Mouse (Mus musculus): ENCODE data around the gene Vamp5. TPM values are rescaled to one million over a fixed set of nuclear protein-coding genes. Genes with fewer than 3 reads are reported as not detected.

Vamp5 gene
- polyA plus RNA-seq, 1 experiment from 2014 or later = 15.9 TPM

DNA sequence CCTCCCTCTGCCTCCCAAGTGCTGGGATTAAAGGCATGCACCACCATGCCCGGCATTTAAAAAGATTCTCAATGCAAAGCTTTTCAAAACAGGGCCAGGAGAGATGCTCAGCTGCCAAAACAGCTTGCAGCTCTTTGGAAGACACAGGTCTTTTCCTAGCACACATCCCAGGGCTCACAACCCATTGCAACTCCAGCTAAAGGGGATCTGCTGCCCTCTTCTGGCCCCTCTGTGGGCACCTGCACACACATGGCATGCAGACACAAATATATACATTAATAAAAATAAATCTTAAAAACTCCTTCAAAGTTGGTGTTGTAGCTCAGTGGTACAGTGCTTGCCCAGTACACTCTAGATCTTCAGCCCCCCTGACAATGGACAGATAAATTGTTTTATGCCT lies 29.7 kb upstream of the Vamp5 start:
- Histone ChIP-seq H3K27me3 (no peaks in the 10 kb centered on the region), H3K9ac (replicated peaks) (no peak overlapping the region), H3K4me2 (replicated peaks) (no peak overlapping the region), H3K36me3 (no peaks in the 10 kb centered on the region), H3K9me3 (no peaks in the 10 kb centered on the region), H3K4me1 (replicated peaks) (peaks cover 10% of the 10 kb centered on the region), H3K27ac (no peak overlapping the region), H3K4me3 (replicated peaks) (no peak overlapping the region)
- ATAC-seq = no peak
- 27% methylated on average over 1 of the region's 1 CpGs for WGBS

DNA sequence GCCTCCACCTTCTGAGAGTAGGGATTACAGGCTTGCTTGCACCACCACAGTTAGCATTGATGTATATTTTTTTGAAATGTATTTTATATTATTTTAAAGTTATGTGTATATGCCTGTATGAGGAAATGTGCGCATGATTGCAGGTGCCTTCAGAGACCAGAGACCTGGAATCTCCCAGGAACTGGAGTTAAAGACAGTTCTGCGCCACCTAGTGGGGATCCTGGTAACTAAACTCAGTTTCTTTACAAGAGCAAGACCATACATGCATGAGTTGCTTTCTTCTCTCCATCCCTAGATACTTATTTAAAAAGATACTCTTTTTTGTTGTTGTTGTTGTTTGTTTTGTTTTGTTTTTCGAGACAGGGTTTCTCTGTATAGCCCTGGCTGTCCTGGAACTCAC lies 29.3 kb upstream of the Vamp5 start:
- no peak for ATAC-seq
- Histone ChIP-seq H3K9me3 (no peaks in the 10 kb centered on the region), H3K9ac (replicated peaks) (no peak overlapping the region), H3K4me1 (replicated peaks) (peaks cover 6% of the 10 kb centered on the region), H3K4me3 (replicated peaks) (no peak overlapping the region), H3K4me2 (replicated peaks) (no peak overlapping the region), H3K27me3 (no peaks in the 10 kb centered on the region), H3K36me3 (no peaks in the 10 kb centered on the region), H3K27ac (no peak overlapping the region)
- 19% methylated on average over 3 of the region's 3 CpGs for WGBS

DNA sequence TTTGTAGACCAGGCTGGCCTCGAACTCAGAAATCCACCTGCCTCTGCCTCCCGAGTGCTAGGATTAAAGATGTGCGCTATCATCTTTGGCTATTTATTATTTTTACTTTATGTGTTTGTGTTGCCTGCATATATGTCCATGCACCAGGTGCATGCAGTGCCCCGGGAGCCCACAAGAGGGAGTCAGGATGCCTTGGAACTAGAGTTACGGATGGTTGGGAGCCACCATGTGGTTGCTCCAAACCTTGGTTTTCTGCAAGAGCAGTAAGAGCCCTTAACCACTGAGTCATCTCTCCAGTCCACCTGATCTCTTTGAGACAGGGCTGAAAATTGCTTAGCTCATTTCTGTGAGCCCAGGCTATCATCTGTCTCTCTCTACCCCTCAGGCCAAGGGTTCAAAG lies 26.9 kb upstream of the Vamp5 start:
- no peak overlapping the region for H3K4me3 ChIP-seq (replicated peaks)

DNA sequence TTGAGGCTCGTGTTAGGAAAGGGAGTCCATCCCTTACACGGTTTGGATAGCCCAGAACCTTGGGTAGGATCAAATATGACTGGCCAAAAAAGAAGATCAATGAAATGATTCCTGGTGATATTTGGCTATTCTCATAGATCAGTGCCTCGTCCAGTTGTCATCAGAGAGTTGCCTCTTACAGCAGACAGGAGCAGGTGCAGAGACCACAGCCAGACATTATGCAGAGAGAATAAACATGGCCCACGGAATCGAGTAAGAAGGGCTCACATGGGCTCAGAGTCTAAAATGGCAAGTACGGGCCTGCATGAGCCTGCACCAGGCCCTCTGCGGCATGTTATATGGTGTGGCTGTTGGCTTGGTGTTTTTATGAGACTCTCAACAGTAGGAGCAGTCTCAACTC lies 25.1 kb upstream of the Vamp5 start:
- 82% methylated on average over 7 of the region's 7 CpGs for WGBS

More for the DNA sequence above, 26.9 kb upstream of the Vamp5 start:
- Histone ChIP-seq H3K9me3 (no peaks in the 10 kb centered on the region), H3K4me2 (replicated peaks) (no peak overlapping the region), H3K27me3 (no peaks in the 10 kb centered on the region), H3K27ac (no peak overlapping the region), H3K36me3 (no peaks in the 10 kb centered on the region), H3K4me1 (replicated peaks) (no peaks in the 10 kb centered on the region), H3K9ac (replicated peaks) (no peak overlapping the region)
- peak; percentile 50 for ATAC-seq
- 4% methylated on average over 5 of the region's 5 CpGs for WGBS

DNA sequence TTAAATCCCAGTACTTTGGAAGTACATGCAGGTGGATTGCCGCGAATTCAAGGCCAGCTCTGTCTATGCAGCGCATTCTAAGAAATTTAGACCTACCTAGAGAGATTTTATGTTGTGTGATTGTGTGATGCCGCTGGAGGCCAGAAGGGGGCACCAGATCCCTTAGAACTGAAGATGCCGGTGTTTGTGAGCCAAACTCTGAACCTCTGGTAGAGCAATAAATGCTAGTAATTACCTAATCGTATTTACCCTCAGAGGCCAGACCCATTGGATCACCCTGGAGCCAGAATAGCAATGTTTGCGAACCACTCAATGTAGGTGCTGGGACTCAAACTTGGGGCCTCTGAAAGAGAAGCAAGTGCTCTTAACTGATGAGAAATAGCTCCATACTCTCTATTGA lies 21.6 kb upstream of the Vamp5 start:
- no peaks in the 10 kb centered on the region for H3K36me3 ChIP-seq
- no peaks in the 10 kb centered on the region for H3K4me1 ChIP-seq (replicated peaks)
- no peaks in the 10 kb centered on the region for H3K9me3 ChIP-seq
- no peaks in the 10 kb centered on the region for H3K27me3 ChIP-seq
- no peak overlapping the region for H3K9ac ChIP-seq (replicated peaks)
- H3K27ac ChIP-seq = no peak overlapping the region
- 24% methylated on average over 7 of the region's 7 CpGs for WGBS
- no peak for ATAC-seq
- no peak overlapping the region for H3K4me3 ChIP-seq (replicated peaks)
- no peak overlapping the region for H3K4me2 ChIP-seq (replicated peaks)

More for the DNA sequence above, 25.1 kb upstream of the Vamp5 start:
- Histone ChIP-seq H3K36me3 (no peaks in the 10 kb centered on the region), H3K27ac (no peak overlapping the region), H3K4me1 (replicated peaks) (no peaks in the 10 kb centered on the region), H3K4me3 (replicated peaks) (no peak overlapping the region), H3K27me3 (no peaks in the 10 kb centered on the region), H3K9ac (replicated peaks) (no peak overlapping the region), H3K9me3 (no peaks in the 10 kb centered on the region), H3K4me2 (replicated peaks) (no peak overlapping the region)
- no peak for ATAC-seq

DNA sequence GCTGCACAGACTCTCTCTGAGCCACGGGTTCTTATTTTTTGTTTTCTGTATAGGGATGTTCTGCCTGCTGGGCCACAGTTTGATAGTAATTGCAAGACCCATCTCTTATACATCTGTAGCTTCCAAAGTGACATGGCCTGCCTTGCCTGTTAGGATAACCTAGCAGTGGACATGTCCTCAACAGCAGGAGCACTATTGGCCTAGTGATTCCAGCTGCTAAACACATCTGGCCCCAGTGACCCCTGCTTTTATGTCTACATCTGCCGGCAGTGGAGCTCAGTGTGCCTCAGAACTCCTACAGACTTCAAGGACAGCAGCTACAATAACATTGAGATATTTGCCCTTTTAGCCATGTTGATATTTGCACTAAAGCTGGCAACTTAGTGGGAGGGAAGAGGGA lies 19.7 kb upstream of the Vamp5 start:
- Histone ChIP-seq H3K9me3 (no peaks in the 10 kb centered on the region), H3K27me3 (no peaks in the 10 kb centered on the region), H3K36me3 (no peaks in the 10 kb centered on the region), H3K9ac (replicated peaks) (no peak overlapping the region), H3K27ac (no peak overlapping the region), H3K4me1 (replicated peaks) (no peaks in the 10 kb centered on the region), H3K4me3 (replicated peaks) (no peak overlapping the region), H3K4me2 (replicated peaks) (no peak overlapping the region)
- WGBS = 67% methylated on average over 2 of the region's 2 CpGs
- no peak for ATAC-seq

GRCm38 (mm10) chr6:72396837-72397251 lies 16.6 kb upstream of the Vamp5 start:
- H3K4me1 ChIP-seq (replicated peaks) = no peaks in the 10 kb centered on the region
- no peak overlapping the region for H3K4me3 ChIP-seq (replicated peaks)
- H3K9ac ChIP-seq (replicated peaks) = no peak overlapping the region
- H3K27ac ChIP-seq = no peak overlapping the region
- 87% methylated on average over 10 of the region's 10 CpGs for WGBS
- H3K4me2 ChIP-seq (replicated peaks) = no peak overlapping the region
- no peaks in the 10 kb centered on the region for H3K9me3 ChIP-seq
- no peaks in the 10 kb centered on the region for H3K36me3 ChIP-seq
- no peak for ATAC-seq
- peaks cover 3% of the 10 kb centered on the region; the same call in 1 of the 2 replicates for H3K27me3 ChIP-seq

- WGBS = 89% methylated on average over 5 of the region's 5 CpGs
Measured at GRCm38 (mm10) chr6:72392341-72392740, 12.1 kb upstream of the Vamp5 start.

GRCm38 (mm10) chr6:72390795-72391521 lies 10.7 kb upstream of the Vamp5 start:
- no peak overlapping the region for H3K27ac ChIP-seq
- H3K4me2 ChIP-seq (replicated peaks) = peak overlapping the region; percentile 50
- no peak overlapping the region for H3K9ac ChIP-seq (replicated peaks)
- 13% methylated on average over 12 of the region's 12 CpGs for WGBS
- peak; percentile 34; the same call in 1 of the 2 replicates for ATAC-seq
- H3K4me1 ChIP-seq (replicated peaks) = peaks cover 12% of the 10 kb centered on the region
- peaks cover 12% of the 10 kb centered on the region for H3K27me3 ChIP-seq
- no peak overlapping the region for H3K4me3 ChIP-seq (replicated peaks)
- H3K9me3 ChIP-seq = no peaks in the 10 kb centered on the region
- no peaks in the 10 kb centered on the region for H3K36me3 ChIP-seq

More at GRCm38 (mm10) chr6:72392341-72392740, 12.1 kb upstream of the Vamp5 start:
- Histone ChIP-seq H3K4me2 (replicated peaks) (no peak overlapping the region), H3K36me3 (no peaks in the 10 kb centered on the region), H3K27me3 (peaks cover 12% of the 10 kb centered on the region), H3K4me1 (replicated peaks) (peaks cover 12% of the 10 kb centered on the region), H3K27ac (no peak overlapping the region), H3K4me3 (replicated peaks) (no peak overlapping the region), H3K9ac (replicated peaks) (no peak overlapping the region), H3K9me3 (no peaks in the 10 kb centered on the region)
- ATAC-seq = no peak

GRCm38 (mm10) chr6:72389941-72390771 lies 9.9 kb upstream of the Vamp5 start, which contains the start of gene Vamp8:
TSS of gene Vamp8 (minus strand) at chr6:72390703.
- ATAC-seq = peak; percentile 70
- WGBS = 2% methylated on average over 32 of the region's 33 CpGs
- no peak within 1 kb of the TSS for H3K27ac ChIP-seq

GRCm38 (mm10) chr6:72389471-72389940 lies 9.2 kb upstream of the Vamp5 start:
- Histone ChIP-seq H3K27me3 (peaks cover 12% of the 10 kb centered on the region), H3K4me3 (replicated peaks) (peak overlapping the region; percentile 28), H3K9me3 (no peaks in the 10 kb centered on the region), H3K9ac (replicated peaks) (peak overlapping the region; percentile 15), H3K4me2 (replicated peaks) (peak overlapping the region; percentile 50), H3K27ac (no peak overlapping the region), H3K36me3 (no peaks in the 10 kb centered on the region), H3K4me1 (replicated peaks) (peaks cover 12% of the 10 kb centered on the region)
- peak; percentile 43; the same call in 1 of the 2 replicates for ATAC-seq
- 35% methylated on average over 13 of the region's 13 CpGs for WGBS

More at GRCm38 (mm10) chr6:72389941-72390771, 9.9 kb upstream of the Vamp5 start, which contains the start of gene Vamp8:
- Histone ChIP-seq H3K9me3 (no peaks in the 10 kb centered on the region), H3K36me3 (no peaks in the 10 kb centered on the region), H3K27me3 (peaks cover 12% of the 10 kb centered on the region), H3K4me1 (replicated peaks) (peaks cover 12% of the 10 kb centered on the region), H3K4me2 (replicated peaks) (peak within 1 kb of the TSS; percentile 50), H3K9ac (replicated peaks) (peak within 1 kb of the TSS; percentile 15), H3K4me3 (replicated peaks) (peak within 1 kb of the TSS; percentile 28)

- Histone ChIP-seq H3K27me3 (peaks cover 12% of the 10 kb centered on the region), H3K4me3 (replicated peaks) (no peak overlapping the region), H3K36me3 (no peaks in the 10 kb centered on the region), H3K4me2 (replicated peaks) (no peak overlapping the region), H3K9me3 (no peaks in the 10 kb centered on the region), H3K4me1 (replicated peaks) (peaks cover 12% of the 10 kb centered on the region), H3K27ac (no peak overlapping the region), H3K9ac (replicated peaks) (no peak overlapping the region)
- ATAC-seq = no peak
- 95% methylated on average over 6 of the region's 6 CpGs for WGBS
Measured at GRCm38 (mm10) chr6:72388791-72389329, 8.6 kb upstream of the Vamp5 start.
